ENCODE assay signal across 39 mouse cellular contexts in genomic region chr3:132590604-132591003, GRCm38 (mm10). TPM values are rescaled to one million over a fixed set of nuclear protein-coding genes. Genes with fewer than 3 reads are reported as not detected.
"Had no signal": no experiment of that assay in that cellular context is flagged by ENCODE, and none has a peak within 500 bp of the region (broad histone marks: within the 10 kb centered on the region; RNA-seq: fewer than 3 reads in every experiment).

No protein-coding gene starts in this region.

- H3K27me3 ChIP-seq: heart, embryonic 12.5 days; heart, embryonic 13.5 days; heart, embryonic 15.5 days; hindbrain, embryonic 12.5 days; hindbrain, embryonic 13.5 days; hindbrain, embryonic 15.5 days; intestine, embryonic 15.5 days; kidney, embryonic 15.5 days had no signal

- H3K4me1 ChIP-seq: heart, embryonic 10.5 days; heart, embryonic 12.5 days; heart, embryonic 13.5 days; heart, embryonic 15.5 days; hindbrain, embryonic 10.5 days; hindbrain, embryonic 12.5 days; hindbrain, embryonic 13.5 days; hindbrain, embryonic 15.5 days; intestine, embryonic 15.5 days; kidney, embryonic 15.5 days had no signal

- H3K27ac ChIP-seq: heart, embryonic 10.5 days; heart, embryonic 13.5 days; heart, embryonic 15.5 days; hindbrain, embryonic 10.5 days; hindbrain, embryonic 12.5 days; hindbrain, embryonic 13.5 days; hindbrain, embryonic 14.5 days; hindbrain, embryonic 15.5 days; hindbrain, postnatal 0 days; intestine, embryonic 15.5 days; kidney, embryonic 15.5 days; kidney, postnatal 0 days; layer of hippocampus, adult 2 months had no signal

- ATAC-seq: hindbrain, embryonic 16.5 days; hindbrain, postnatal 0 days; inflammation-experienced regulatory T-cells, adult 6 months; intestine, embryonic 15.5 days; intestine, embryonic 16.5 days; intestine, postnatal 0 days had no signal

- H3K4me3 ChIP-seq: heart, embryonic 10.5 days; heart, embryonic 12.5 days; heart, embryonic 13.5 days; heart, embryonic 15.5 days; hindbrain, embryonic 10.5 days; hindbrain, embryonic 12.5 days; hindbrain, embryonic 13.5 days; hindbrain, embryonic 15.5 days; intestine, embryonic 15.5 days; kidney, embryonic 15.5 days; layer of hippocampus, adult 2 months had no signal

- DNase-seq: heart, postnatal 10 days; heart, postnatal 14 days; heart, postnatal 36 days; heart, postnatal 4 days; kidney, adult 11 months; kidney, adult 18-20 months; kidney, adult 2 months; kidney, adult 8-10 months; kidney, adult 9 months; kidney, postnatal 10 days; kidney, postnatal 14 days; kidney, postnatal 25 days; kidney, postnatal 36 days; kidney, postnatal 4 days; layer of hippocampus, adult 9-11 months; layer of hippocampus, postnatal 36 days had no signal

- H3K9ac ChIP-seq: heart, embryonic 12.5 days; heart, embryonic 13.5 days; heart, embryonic 15.5 days; hindbrain, embryonic 12.5 days; hindbrain, embryonic 13.5 days; hindbrain, embryonic 14.5 days; hindbrain, embryonic 15.5 days; intestine, embryonic 15.5 days; kidney, embryonic 15.5 days had no signal

- H3K9me3 ChIP-seq: heart, embryonic 10.5 days; heart, embryonic 12.5 days; heart, embryonic 13.5 days; heart, embryonic 15.5 days; hindbrain, embryonic 10.5 days; hindbrain, embryonic 12.5 days; hindbrain, embryonic 13.5 days; hindbrain, embryonic 15.5 days; intestine, embryonic 15.5 days; kidney, embryonic 15.5 days had no signal

- H3K4me2 ChIP-seq: heart, embryonic 11.5 days; heart, embryonic 12.5 days; heart, embryonic 13.5 days; heart, embryonic 15.5 days; hindbrain, embryonic 12.5 days; hindbrain, embryonic 13.5 days; hindbrain, embryonic 14.5 days; hindbrain, embryonic 15.5 days; intestine, embryonic 15.5 days; kidney, embryonic 15.5 days had no signal

- H3K36me3 ChIP-seq: heart, embryonic 10.5 days; heart, embryonic 12.5 days; heart, embryonic 13.5 days; heart, embryonic 15.5 days; hindbrain, embryonic 10.5 days; hindbrain, embryonic 12.5 days; hindbrain, embryonic 13.5 days; hindbrain, embryonic 15.5 days; intestine, embryonic 15.5 days; kidney, embryonic 15.5 days had no signal

RNA-seq across cellular contexts. Expression of gene Gimd1, which starts 39.0 kb away (rescaled TPM):
- polyA plus RNA-seq: heart, embryonic 13.5 days; heart, embryonic 14.5 days; heart, embryonic 15.5 days; heart, embryonic 16.5 days; heart, postnatal 0 days; hindbrain, embryonic 10.5 days; hindbrain, embryonic 11.5 days; hindbrain, embryonic 12.5 days; hindbrain, embryonic 13.5 days; hindbrain, embryonic 14.5 days; hindbrain, embryonic 15.5 days; hindbrain, embryonic 16.5 days; hindbrain, postnatal 0 days; inflammation-experienced regulatory T-cells, adult 6 months; kidney, adult 2 months had no signal
